Mouse (Mus musculus) kidney, adult 2 months (tissue): ENCODE data around the gene Pepd.

Source experiments
- CTCF ChIP-seq: fragments of 200-500 bp; conservative IDR thresholded peaks from 2 replicates; pipeline ENCODE4 v1.5.1; 2011; ENCODE audit warnings: low read depth, mild to moderate bottlenecking, control low read depth, low read length, moderate library complexity, mixed read lengths; ENCODE audit not compliant: insufficient read depth, insufficient read length
- POLR2A ChIP-seq: fragments of 200-500 bp; IDR thresholded peaks from one replicate; pipeline ENCODE4 v1.6.1; 2011; ENCODE audit warnings: low read depth, low read length, control low read depth

- no peak for TF ChIP-seq CTCF
- TF ChIP-seq POLR2A = no peak
Observed at GRCm38 (mm10) chr7:34910096-34911066, 1.8 kb upstream of the Pepd start.
